Mouse (Mus musculus) liver, embryonic 15.5 days (tissue): Measurements from ENCODE around the gene Tal1. TPM values are rescaled to one million over a fixed set of nuclear protein-coding genes. Genes with fewer than 3 reads are reported as not detected.

Experiments
- ATAC-seq: fragments of 200-750 bp; cut with Nextera tagmentation; 2 replicates; pipeline ENCODE4 v1.8.0; 2017; ENCODE audit warnings: moderate number of reproducible peaks, mild to moderate bottlenecking, moderate library complexity; ENCODE audit not compliant: insufficient read depth
- H3K27ac ChIP-seq: fragments of 300-500 bp; sonication (generic); replicated peaks from 2 replicates; pipeline ENCODE4 v1.5.1; 2015; ENCODE audit warnings: mild to moderate bottlenecking, inconsistent platforms
- H3K27me3 ChIP-seq: fragments of 300-500 bp; sonication (generic); 2 replicates; pipeline ENCODE4 v1.6.1; 2015; ENCODE audit warnings: mild to moderate bottlenecking, inconsistent platforms
- H3K36me3 ChIP-seq: fragments of 300-500 bp; sonication (generic); replicated peaks from 2 replicates; pipeline ENCODE4 v1.6.1; 2015; ENCODE audit warnings: moderate library complexity, mild to moderate bottlenecking, inconsistent platforms
- H3K4me1 ChIP-seq: fragments of 300-500 bp; sonication (generic); replicated peaks from 2 replicates; pipeline ENCODE4 v1.6.1; 2015; ENCODE audit warnings: inconsistent platforms
- H3K4me2 ChIP-seq: fragments of 300-500 bp; sonication (generic); 2 replicates; pipeline ENCODE4 v1.6.1; 2015; ENCODE audit warnings: moderate library complexity, mild to moderate bottlenecking, inconsistent platforms
- H3K4me3 ChIP-seq: fragments of 300-500 bp; sonication (generic); replicated peaks from 2 replicates; pipeline ENCODE4 v1.5.1; 2015; ENCODE audit warnings: mild to moderate bottlenecking, inconsistent platforms
- H3K9ac ChIP-seq: fragments of 300-500 bp; sonication (generic); 2 replicates; pipeline ENCODE4 v1.6.1; 2015; ENCODE audit warnings: moderate library complexity, mild to moderate bottlenecking, inconsistent platforms
- H3K9me3 ChIP-seq: fragments of 300-500 bp; sonication (generic); replicated peaks from 2 replicates; pipeline ENCODE4 v1.6.1; 2016; ENCODE audit warnings: inconsistent platforms
- WGBS: fragments of 180-500 bp; shearing (Covaris S2); methylation state at CpG from one replicate; pipeline ENCODE4 v1.1.7; 2015; ENCODE audit warnings: mixed read lengths; ENCODE audit not compliant: insufficient replicate concordance; 5-methylcytosine and 5-hydroxymethylcytosine counted together
- polyA plus RNA-seq: library from polyadenylated mRNA; unstranded; fragments of >200 nt; fragmentation: Nextera tagmentation; extraction: Ambion mirVana; gene quantifications from 2 replicates; pipeline ENCODE4 v1.2.1, GENCODE M21; 2015

The Tal1 gene
- polyA plus RNA-seq = 26.5 and 31.0 TPM in 2 replicates

DNA sequence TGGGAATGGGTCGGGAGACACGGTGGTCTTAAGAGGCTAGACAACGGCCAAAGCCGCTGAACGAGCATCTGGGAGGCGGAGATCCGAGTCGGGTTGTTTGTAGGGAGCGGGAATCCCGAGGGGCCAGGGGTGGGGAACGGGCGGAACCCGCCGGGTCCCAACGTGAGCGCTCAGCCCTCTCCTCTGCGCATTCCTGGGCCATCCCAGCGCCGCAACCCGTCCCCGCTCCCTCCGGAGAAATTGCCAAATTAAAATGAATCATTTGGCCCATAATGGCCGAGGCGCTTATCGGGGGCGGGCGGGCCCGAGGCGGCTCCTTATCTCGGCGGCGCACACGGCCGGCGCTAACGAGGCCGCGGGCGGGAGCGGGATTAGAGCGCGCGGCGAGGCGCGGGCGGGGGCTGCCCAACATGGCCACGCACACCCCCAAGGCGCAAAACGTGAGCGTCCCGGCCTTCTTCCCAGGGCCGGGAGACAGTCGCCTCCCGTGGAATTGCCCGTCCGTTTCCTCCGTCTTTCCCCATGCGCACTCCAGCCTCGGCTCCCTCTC lies at the start of gene Tal1:
Tal1 (plus strand) TSS at position 56 of the 550 bp plus-strand sequence.
- ATAC-seq = peak; percentile 84
- H3K36me3 ChIP-seq = peaks cover 5% of the 10 kb centered on the region; the same call in 1 of the 2 replicates
- peaks cover 60% of the 10 kb centered on the region for H3K27me3 ChIP-seq
- WGBS = under 1% methylated on average over 60 of the region's 60 CpGs
- H3K27ac ChIP-seq = peak within 1 kb of the TSS; percentile 99
- peak within 1 kb of the TSS; percentile 79 for H3K4me3 ChIP-seq
- H3K9me3 ChIP-seq = no peaks in the 10 kb centered on the region
- peak within 1 kb of the TSS; percentile 96 for H3K9ac ChIP-seq
- peaks cover 51% of the 10 kb centered on the region for H3K4me1 ChIP-seq
- peak within 1 kb of the TSS; percentile 96 for H3K4me2 ChIP-seq

DNA sequence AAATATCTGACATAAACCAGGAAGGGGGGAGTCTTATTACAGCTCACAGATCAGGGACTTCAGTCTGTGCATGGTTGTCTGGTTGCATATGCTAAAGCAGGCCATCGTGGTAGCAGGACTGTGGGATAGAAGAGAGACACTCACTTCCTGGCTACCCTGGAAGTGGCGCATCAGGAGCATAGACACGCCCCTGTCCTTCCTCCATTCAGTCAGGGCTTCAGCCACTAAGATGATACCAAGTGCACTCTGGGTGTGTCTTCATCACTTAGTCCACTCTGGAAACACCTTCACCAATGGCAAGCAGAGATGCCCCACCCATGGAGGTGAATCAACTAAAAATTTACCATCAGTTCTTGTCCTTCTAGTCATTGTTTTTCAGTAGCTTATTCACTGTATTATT lies 42.0 kb upstream of the Tal1 start:
- H3K27ac ChIP-seq = no peak overlapping the region
- no peaks in the 10 kb centered on the region for H3K27me3 ChIP-seq
- WGBS = 86% methylated on average over 3 of the region's 3 CpGs
- H3K4me2 ChIP-seq = no peak overlapping the region
- no peak overlapping the region for H3K9ac ChIP-seq
- no peak for ATAC-seq
- H3K4me3 ChIP-seq = no peak overlapping the region
- no peaks in the 10 kb centered on the region for H3K4me1 ChIP-seq
- H3K36me3 ChIP-seq = peaks cover 97% of the 10 kb centered on the region
- no peaks in the 10 kb centered on the region for H3K9me3 ChIP-seq

DNA sequence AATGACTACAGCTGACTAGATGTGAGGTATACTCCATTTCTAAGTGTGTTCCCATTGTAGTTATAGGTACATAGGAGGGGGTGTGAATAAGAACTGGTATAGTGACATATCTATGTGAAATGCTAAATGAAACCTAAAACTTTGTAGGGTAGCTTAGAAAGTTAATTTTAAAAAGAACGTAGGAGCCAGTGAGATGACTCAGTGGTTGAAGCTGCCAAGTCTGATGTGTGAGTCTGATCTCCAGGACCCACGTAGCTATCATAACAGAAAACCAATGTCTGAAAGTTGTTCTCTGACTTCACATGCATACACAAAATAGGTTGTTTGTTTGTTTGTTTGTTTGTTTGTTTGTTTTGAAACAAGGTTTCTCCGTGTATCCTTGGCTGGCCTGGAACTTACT lies 36.2 kb upstream of the Tal1 start:
- peaks cover 96% of the 10 kb centered on the region for H3K36me3 ChIP-seq
- H3K27me3 ChIP-seq = no peaks in the 10 kb centered on the region
- no peak overlapping the region for H3K27ac ChIP-seq
- no peak overlapping the region for H3K9ac ChIP-seq
- H3K4me3 ChIP-seq = no peak overlapping the region
- WGBS = 88% methylated on average over 3 of the region's 3 CpGs
- no peak for ATAC-seq
- no peaks in the 10 kb centered on the region for H3K9me3 ChIP-seq
- H3K4me1 ChIP-seq = no peaks in the 10 kb centered on the region
- H3K4me2 ChIP-seq = no peak overlapping the region

DNA sequence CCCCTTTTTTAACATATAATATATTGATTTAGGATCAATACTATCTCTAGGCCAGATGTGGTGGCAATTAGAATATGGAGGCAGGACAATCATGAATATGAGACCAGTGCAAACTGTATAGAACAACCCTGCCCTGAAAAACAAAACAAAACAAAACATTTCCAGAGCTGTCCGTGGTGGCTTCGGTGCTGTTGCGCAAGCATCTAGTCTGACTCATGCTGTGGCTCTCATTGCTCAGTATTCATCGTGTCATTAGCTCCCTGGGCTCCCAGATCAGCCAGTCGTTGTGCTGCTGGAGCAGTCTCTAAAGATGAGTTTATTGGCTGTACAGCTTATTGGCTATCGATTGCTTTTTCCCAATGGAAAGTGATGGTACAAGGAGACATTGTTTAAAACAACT lies 21.2 kb upstream of the Tal1 start:
- Histone ChIP-seq H3K4me2 (no peak overlapping the region), H3K4me3 (no peak overlapping the region), H3K9me3 (no peaks in the 10 kb centered on the region), H3K4me1 (0 out of 2 replicates have a peak, but pooled peaks cover 3% of the 10 kb centered on the region), H3K27me3 (no peaks in the 10 kb centered on the region), H3K9ac (no peak overlapping the region), H3K36me3 (peaks cover 85% of the 10 kb centered on the region), H3K27ac (no peak overlapping the region)
- ATAC-seq = no peak
- 55% methylated on average over 6 of the region's 6 CpGs for WGBS

DNA sequence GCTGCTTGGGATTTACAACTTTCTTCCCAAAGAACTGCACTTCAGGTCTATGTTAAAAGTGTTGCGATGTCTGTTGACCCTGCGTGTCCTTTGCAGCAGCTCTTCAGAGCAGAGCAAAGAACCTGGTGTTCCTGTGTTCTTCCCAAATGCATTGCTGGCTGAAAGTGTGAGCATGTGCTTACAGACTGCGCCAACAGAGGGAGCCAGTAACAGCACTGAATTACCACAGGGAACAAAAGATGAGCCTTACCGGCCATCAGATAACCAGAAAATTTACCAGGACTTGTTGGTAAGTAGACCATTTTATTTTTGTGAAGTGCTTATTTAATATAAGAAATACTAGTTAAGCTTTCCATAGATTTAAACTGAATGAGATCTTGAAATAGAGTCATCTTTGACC lies 18.0 kb upstream of the Tal1 start:
- Histone ChIP-seq H3K4me2 (no peak overlapping the region), H3K4me1 (0 out of 2 replicates have a peak, but pooled peaks cover 3% of the 10 kb centered on the region), H3K27ac (no peak overlapping the region), H3K27me3 (no peaks in the 10 kb centered on the region), H3K9me3 (no peaks in the 10 kb centered on the region), H3K9ac (no peak overlapping the region), H3K4me3 (no peak overlapping the region), H3K36me3 (peaks cover 83% of the 10 kb centered on the region)
- no peak for ATAC-seq
- WGBS = 26% methylated on average over 4 of the region's 4 CpGs

DNA sequence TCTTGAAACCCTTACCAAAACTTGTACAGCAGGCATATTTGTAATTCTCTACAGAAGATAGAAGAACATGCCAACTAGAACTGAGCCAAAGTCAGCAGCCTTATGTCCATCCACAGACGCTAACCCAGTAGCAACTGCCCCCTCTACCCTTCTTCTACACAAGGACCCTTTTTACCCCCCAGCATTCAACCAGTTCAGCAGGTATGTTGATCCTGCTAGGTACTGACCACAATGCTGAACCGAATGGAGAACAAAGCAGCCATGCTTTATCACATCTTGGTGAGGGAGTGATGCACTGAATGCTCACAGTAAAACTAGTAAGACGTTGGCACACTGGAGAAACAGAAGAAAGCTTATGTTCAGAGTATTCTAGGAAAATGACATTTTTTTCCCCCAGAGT lies 10.6 kb upstream of the Tal1 start:
- H3K4me3 ChIP-seq = no peak overlapping the region
- H3K36me3 ChIP-seq = peaks cover 44% of the 10 kb centered on the region
- H3K27ac ChIP-seq = no peak overlapping the region
- peaks cover 40% of the 10 kb centered on the region for H3K4me1 ChIP-seq
- H3K27me3 ChIP-seq = no peaks in the 10 kb centered on the region
- ATAC-seq = no peak
- H3K9ac ChIP-seq = no peak overlapping the region
- WGBS = 75% methylated on average over 3 of the region's 3 CpGs
- H3K4me2 ChIP-seq = no peak overlapping the region
- no peaks in the 10 kb centered on the region for H3K9me3 ChIP-seq

DNA sequence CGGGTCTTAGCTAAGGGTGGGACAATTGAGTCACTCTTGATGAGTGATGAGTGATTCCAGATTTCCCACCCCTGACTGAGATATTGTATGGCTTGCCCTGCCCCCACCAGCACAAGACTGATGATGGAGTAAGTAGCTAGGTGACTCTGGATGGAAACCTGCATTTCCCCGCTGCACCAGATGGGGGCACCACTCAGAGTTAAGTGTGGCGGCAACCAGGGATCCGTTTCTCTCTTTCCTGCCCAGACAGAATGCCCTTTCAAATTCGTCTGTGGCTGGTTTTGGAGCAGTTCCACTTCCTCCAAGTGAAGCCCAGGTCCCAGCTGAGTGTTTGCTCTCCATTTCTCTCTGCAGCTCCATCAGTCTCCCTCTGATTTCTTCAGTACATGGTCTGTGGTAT lies 8.5 kb upstream of the Tal1 start:
- Histone ChIP-seq H3K9ac (peak overlapping the region; percentile 59), H3K4me2 (peak overlapping the region; percentile 79), H3K4me1 (peaks cover 60% of the 10 kb centered on the region), H3K36me3 (peaks cover 23% of the 10 kb centered on the region), H3K27me3 (0 out of 2 replicates have a peak, but pooled peaks cover 10% of the 10 kb centered on the region), H3K4me3 (peak overlapping the region; percentile 45), H3K9me3 (no peaks in the 10 kb centered on the region), H3K27ac (peak overlapping the region; percentile 86)
- 2% methylated on average over 5 of the region's 5 CpGs for WGBS
- ATAC-seq = peak; percentile 79

DNA sequence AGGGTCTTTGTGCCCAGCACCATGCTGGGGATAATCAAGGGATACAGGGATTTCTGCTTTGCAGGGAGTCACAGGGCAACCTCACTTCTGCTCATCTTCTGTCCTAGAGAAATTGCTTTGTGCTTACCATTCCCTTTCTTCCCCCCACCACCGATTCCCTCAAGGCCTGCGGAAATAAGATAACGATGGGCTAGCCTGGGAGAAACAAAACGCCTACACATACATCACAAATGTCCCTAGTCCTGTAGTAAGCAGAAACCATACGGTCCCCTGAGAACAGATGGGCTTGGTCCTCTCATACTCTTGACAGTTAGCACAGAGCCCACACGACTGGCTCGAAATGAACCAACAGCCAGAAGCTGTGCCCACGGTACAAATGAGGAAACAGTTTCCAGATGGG lies 8.0 kb upstream of the Tal1 start:
- peaks cover 65% of the 10 kb centered on the region for H3K4me1 ChIP-seq
- ATAC-seq = peak; percentile 89
- H3K4me2 ChIP-seq = peak overlapping the region; percentile 79
- peak overlapping the region; percentile 59 for H3K9ac ChIP-seq
- H3K9me3 ChIP-seq = no peaks in the 10 kb centered on the region
- H3K4me3 ChIP-seq = peak overlapping the region; percentile 45
- H3K36me3 ChIP-seq = peaks cover 20% of the 10 kb centered on the region
- peak overlapping the region; percentile 86 for H3K27ac ChIP-seq
- H3K27me3 ChIP-seq = 0 out of 2 replicates have a peak, but pooled peaks cover 13% of the 10 kb centered on the region
- 12% methylated on average over 8 of the region's 8 CpGs for WGBS

DNA sequence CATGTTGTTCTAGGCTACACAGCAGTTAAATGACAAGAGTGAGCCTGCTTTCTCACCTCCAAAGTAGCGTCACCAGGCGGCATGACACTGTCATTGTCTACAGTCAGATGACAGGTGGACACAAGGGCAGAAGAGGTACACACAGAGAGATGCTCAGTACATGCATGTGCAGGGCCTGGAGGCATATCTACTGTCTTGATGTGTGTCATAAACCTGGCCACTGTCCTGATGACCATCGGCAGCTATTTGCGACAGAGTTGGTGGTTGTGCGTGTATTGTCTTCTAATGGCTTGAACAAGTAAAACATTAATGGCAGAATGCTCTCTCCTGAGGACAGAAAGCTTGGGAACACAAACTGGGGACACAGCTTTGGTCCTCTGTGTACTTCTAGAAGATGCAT lies 5.0 kb upstream of the Tal1 start:
- no peak overlapping the region for H3K9ac ChIP-seq
- no peak overlapping the region for H3K4me2 ChIP-seq
- peaks cover 23% of the 10 kb centered on the region; the same call in 1 of the 2 replicates for H3K27me3 ChIP-seq
- no peaks in the 10 kb centered on the region for H3K36me3 ChIP-seq
- H3K4me1 ChIP-seq = peaks cover 92% of the 10 kb centered on the region
- H3K4me3 ChIP-seq = no peak overlapping the region
- no peaks in the 10 kb centered on the region for H3K9me3 ChIP-seq
- 82% methylated on average over 5 of the region's 5 CpGs for WGBS
- ATAC-seq = no peak
- peak overlapping the region; percentile 76; the same call in 1 of the 2 replicates for H3K27ac ChIP-seq

DNA sequence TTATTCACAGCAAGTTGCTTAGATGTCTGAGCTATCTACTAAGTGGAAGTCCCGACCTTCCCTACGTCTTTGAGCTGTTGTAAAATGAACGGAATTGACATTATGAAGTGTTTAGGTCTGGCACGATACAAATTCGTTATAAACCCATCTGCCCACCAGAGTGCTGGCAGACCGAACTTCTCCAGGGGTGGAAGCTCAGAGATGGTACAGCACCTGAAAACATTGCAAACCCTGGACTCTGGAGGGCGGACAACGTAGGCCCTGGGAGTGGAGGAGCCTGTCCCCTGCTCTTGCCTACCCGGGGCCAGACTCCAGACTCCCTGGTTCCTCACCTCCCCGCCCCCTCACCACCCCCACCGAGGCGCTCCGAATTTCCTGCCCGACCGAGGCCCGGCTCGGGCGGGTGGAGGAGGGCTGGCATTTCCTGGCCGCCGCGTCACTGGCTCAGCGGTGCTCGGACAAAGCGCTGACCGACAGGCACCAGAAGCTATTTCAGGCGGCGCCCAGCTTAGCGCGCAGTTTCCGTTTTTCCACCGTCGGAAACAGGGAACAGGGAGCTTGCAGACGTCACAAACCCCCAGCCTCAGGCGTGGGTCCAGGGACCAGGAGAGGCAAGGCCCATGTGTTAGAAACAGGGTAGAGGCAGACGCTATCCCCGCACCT lies 3.8 kb upstream of the Tal1 start:
- ATAC-seq = no peak
- H3K36me3 ChIP-seq = no peaks in the 10 kb centered on the region
- no peaks in the 10 kb centered on the region for H3K9me3 ChIP-seq
- peak overlapping the region; percentile 47 for H3K4me3 ChIP-seq
- peaks cover 31% of the 10 kb centered on the region; the same call in 1 of the 2 replicates for H3K27me3 ChIP-seq
- H3K27ac ChIP-seq = peak overlapping the region; percentile 76
- peak overlapping the region; percentile 67 for H3K9ac ChIP-seq
- H3K4me1 ChIP-seq = peaks cover 89% of the 10 kb centered on the region
- peak overlapping the region; percentile 78 for H3K4me2 ChIP-seq
- WGBS = 5% methylated on average over 36 of the region's 36 CpGs

DNA sequence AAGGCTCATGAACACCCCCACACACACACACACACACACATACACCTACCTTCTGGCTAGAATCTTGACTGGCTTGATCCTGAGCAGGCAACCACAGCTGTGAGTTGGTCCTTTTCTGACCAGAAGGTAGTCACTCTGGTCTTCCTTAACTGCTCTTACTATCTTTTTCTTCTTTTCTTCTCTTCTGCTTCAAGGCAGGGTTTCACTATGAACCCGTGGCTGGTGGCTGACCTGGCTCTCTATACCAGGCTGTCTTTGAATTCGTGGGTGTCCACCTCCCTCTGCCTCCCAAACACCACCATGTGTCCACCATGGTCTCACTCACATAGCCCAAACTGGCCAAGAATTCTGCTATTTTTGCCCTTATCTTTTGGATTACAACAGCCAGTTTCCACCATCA lies 1.2 kb upstream of the Tal1 start:
- peaks cover 49% of the 10 kb centered on the region for H3K27me3 ChIP-seq
- peak overlapping the region; percentile 96 for H3K4me2 ChIP-seq
- ATAC-seq = no peak
- H3K9ac ChIP-seq = peak overlapping the region; percentile 48
- no peaks in the 10 kb centered on the region for H3K36me3 ChIP-seq
- H3K4me3 ChIP-seq = no peak overlapping the region
- 24% methylated on average over 2 of the region's 2 CpGs for WGBS
- no peaks in the 10 kb centered on the region for H3K9me3 ChIP-seq
- peaks cover 63% of the 10 kb centered on the region for H3K4me1 ChIP-seq
- H3K27ac ChIP-seq = peak overlapping the region; percentile 99
